Mouse (Mus musculus): ENCODE results near the gene Nsf. TPM values are rescaled to one million over a fixed set of nuclear protein-coding genes. Genes with fewer than 3 reads are reported as not detected.
A peak's percentile ranks its signal among the peaks of the same experiment; 100 is the strongest.
"Not testable (repeated sequence)": the region's sequence is repeated elsewhere in the genome, so short reads cannot be mapped to it uniquely, and the experiment has no call there.

The Nsf gene
- polyA plus RNA-seq, 1 experiment from 2014 or later, result 64.4 TPM

DNA sequence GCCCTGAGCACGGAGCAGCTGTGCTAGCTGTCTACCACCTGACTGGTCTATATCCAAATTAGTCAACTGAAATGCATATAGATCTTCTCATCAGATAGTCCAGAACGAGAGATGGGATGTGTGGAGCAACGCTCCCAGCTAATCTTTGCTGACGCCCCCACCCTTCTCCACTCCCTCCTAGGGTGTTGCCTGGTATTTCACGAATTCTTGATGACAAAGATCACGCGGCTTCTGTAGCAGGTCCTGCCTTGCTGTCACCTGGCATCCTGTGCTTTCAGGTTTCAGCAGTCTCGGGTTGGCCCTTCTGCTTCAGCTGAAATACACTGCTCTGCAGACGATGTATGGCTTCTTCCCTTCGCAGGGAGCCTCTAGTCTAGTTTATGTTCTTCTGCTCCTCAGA is 61.0 kb downstream of the Nsf start:
- Histone ChIP-seq H3K9me3 (replicated peaks; ENCODE audit: control insufficient read depth, low read length) (no peaks in the 10 kb centered on the region), H3K27ac (ENCODE audit: low read depth, low read length) (no peak overlapping the region), H3K4me3 (ENCODE audit: low read depth, low read length) (no peak overlapping the region), H3K4me1 (ENCODE audit: control insufficient read depth, insufficient read depth, low read length) (no peaks in the 10 kb centered on the region; the same call in 1 of the 2 replicates), H3K9ac (ENCODE audit: low read length) (no peak overlapping the region), H3K27me3 (replicated peaks; ENCODE audit: control insufficient read depth, insufficient read depth, low read length) (no peaks in the 10 kb centered on the region), H3K4me2 (ENCODE audit: low read length) (no peak overlapping the region), H3K36me3 (ENCODE audit: control insufficient read depth, insufficient read depth, low read length) (0 out of 2 replicates have a peak, but pooled peaks cover 6% of the 10 kb centered on the region)
- DNase-seq (ENCODE audit: low spot score) (no peak), ATAC-seq (no peak)
- WGBS, result 90% methylated on average over 10 of the region's 10 CpGs

DNA sequence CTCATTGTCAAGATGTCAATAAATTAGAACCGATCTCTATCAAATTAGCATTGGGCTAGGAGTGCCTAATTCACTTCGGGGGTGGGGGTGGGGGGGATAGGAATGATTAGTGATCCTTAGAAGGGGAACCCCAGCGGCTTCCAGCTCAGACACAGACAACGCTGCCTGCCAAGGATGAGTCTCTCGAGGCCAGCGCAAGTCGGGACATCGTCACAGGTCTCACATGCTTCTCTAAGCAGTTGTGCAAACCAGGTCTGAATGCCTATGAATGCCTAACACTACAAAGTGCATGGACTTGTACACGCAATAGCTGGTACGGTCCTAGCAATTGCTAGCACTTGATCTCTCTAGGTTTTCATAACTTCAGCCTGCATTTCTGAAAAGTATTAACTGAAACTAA is 62.1 kb downstream of the Nsf start:
- DNase-seq (ENCODE audit: low spot score), result no peak
- no peak for ATAC-seq
- Histone ChIP-seq H3K27me3 (replicated peaks; ENCODE audit: control insufficient read depth, insufficient read depth, low read length) (no peaks in the 10 kb centered on the region), H3K9me3 (replicated peaks; ENCODE audit: control insufficient read depth, low read length) (no peaks in the 10 kb centered on the region), H3K9ac (ENCODE audit: low read length) (no peak overlapping the region), H3K36me3 (ENCODE audit: control insufficient read depth, insufficient read depth, low read length) (0 out of 2 replicates have a peak, but pooled peaks cover 6% of the 10 kb centered on the region), H3K4me1 (ENCODE audit: control insufficient read depth, insufficient read depth, low read length) (no peaks in the 10 kb centered on the region; the same call in 1 of the 2 replicates), H3K4me2 (ENCODE audit: low read length) (no peak overlapping the region), H3K27ac (ENCODE audit: low read depth, low read length) (no peak overlapping the region), H3K4me3 (ENCODE audit: low read depth, low read length) (no peak overlapping the region)
- WGBS, result 78% methylated on average over 10 of the region's 10 CpGs

DNA sequence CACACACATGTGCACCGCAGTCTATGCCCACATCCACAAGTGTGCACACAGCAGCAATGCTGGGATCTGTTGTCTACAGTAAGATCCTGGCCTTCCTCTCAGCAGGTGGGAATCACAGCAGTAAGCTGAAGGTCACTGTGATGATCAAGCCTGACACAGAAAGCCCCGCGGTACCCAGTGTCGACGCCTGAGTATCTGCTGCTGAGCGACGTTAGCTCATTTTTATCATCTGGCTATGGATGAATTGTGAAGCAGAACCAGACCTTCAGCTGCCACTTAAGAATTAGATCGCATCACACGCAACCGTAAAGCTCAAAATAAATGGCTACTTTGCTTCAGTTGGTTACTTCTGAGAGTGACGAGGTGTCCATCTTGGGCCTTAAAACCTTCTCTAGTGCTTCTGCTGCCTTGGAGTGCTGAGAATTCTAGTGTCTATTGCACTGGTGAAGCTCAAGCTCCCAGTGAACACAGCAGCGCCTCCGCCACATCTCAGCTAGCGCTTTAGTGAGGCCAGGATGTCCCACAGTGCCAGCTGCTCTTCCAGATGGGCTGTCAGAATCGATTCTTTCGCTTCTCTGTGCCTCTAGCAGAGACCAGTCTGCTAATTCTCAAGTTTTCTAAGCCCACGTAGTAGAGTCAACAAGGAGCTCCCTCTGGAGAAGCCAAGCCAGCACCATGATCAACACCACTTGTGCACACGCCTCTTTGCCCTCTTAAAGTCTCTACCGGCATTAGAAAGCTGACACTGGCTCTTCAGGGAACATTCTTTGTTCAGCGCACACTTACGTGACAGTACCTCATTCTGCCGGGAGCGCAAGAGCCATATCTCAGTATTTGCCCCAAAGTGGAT is 63.3 kb downstream of the Nsf start:
- H3K27ac ChIP-seq (ENCODE audit: low read depth, low read length), result no peak overlapping the region
- ATAC-seq, result no peak

DNA sequence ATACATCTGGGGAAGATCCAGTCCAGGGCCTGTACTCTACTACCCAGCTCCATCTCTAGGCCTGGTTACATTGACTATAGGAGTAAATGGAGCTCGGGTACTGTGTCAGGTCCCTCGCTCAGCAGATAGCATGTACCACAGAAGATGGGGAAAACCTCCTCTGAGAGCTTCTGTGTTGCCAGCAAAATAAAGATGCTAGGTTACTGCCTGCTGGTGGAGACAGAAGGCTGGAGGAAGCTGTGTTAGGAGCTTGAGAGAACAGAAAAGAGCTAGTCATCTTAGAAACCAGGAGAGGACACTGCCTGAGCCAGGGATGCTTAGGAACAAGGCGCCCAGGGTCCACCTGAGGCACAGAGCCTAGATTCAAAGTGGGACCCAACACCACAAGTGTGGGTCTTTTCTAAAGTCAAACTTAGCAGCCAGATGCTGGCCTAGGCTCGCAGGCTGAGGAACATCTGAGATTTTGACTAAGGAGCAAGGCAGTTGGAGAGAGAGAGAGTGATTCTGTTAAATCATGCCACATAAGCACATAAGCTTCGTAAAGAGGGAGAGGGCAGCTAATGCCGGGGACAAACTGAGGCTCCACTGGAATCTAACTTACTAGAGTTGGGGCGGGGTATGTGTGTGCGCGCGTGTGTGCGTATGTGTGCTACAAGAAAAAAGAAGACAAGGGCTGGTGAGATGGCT is 66.0 kb downstream of the Nsf start:
- WGBS, result 96% methylated on average over 11 of the region's 11 CpGs
- no peak for DNase-seq (ENCODE audit: low spot score)
- no peak overlapping the region for H3K27ac ChIP-seq (ENCODE audit: low read depth, low read length)
- no peak overlapping the region for H3K4me3 ChIP-seq (ENCODE audit: low read depth, low read length)
- no peaks in the 10 kb centered on the region for H3K27me3 ChIP-seq (replicated peaks; ENCODE audit: control insufficient read depth, insufficient read depth, low read length)
- peaks cover 6% of the 10 kb centered on the region; the same call in 1 of the 2 replicates for H3K36me3 ChIP-seq (ENCODE audit: control insufficient read depth, insufficient read depth, low read length)
- H3K4me2 ChIP-seq (ENCODE audit: low read length), result no peak overlapping the region
- no peaks in the 10 kb centered on the region for H3K9me3 ChIP-seq (replicated peaks; ENCODE audit: control insufficient read depth, low read length)
- H3K9ac ChIP-seq (ENCODE audit: low read length), result no peak overlapping the region
- ATAC-seq, result no peak
- peaks cover 8% of the 10 kb centered on the region for H3K4me1 ChIP-seq (ENCODE audit: control insufficient read depth, insufficient read depth, low read length)

More for the DNA sequence above, 63.3 kb downstream of the Nsf start:
- Histone ChIP-seq H3K9ac (ENCODE audit: low read length) (no peak overlapping the region), H3K27me3 (replicated peaks; ENCODE audit: control insufficient read depth, insufficient read depth, low read length) (no peaks in the 10 kb centered on the region), H3K4me1 (ENCODE audit: control insufficient read depth, insufficient read depth, low read length) (no peaks in the 10 kb centered on the region; the same call in 1 of the 2 replicates), H3K36me3 (ENCODE audit: control insufficient read depth, insufficient read depth, low read length) (0 out of 2 replicates have a peak, but pooled peaks cover 6% of the 10 kb centered on the region), H3K4me3 (ENCODE audit: low read depth, low read length) (no peak overlapping the region), H3K4me2 (ENCODE audit: low read length) (no peak overlapping the region), H3K9me3 (replicated peaks; ENCODE audit: control insufficient read depth, low read length) (no peaks in the 10 kb centered on the region)
- peak; percentile 25 for DNase-seq (ENCODE audit: low spot score)
- WGBS, result 87% methylated on average over 23 of the region's 23 CpGs

DNA sequence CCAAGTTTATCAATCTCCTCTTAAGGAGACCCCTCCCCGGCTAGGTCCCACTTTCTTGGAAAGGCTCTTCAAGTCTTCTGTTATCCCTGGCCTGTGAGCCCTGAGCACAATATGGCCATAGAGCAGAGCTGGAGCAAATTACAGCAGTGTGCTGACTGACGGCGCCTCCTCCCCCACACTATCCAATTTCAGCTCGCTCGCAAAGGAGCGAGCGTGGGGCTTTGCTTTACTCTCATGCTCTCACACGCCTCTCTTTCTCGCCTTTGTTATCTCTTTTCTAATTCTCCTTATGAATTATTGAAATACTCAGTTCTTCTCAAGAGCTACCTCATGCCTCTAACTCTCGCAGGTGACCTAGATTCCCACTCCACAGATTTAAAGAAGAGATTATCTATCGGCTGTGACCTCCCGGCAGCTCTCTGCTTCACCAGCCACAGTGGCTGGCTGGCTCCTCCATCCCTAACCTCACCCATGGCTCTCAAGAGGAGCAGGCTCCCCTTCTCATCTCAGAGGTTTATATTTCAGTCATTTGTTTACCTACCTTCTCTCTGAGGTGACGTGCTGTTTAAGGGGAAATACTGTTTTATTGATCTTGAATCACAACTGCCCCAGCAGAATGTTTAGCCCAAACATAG is 69.0 kb downstream of the Nsf start:
- no peak overlapping the region; the same call in 1 of the 2 replicates for H3K9ac ChIP-seq (ENCODE audit: low read length)
- no peaks in the 10 kb centered on the region for H3K9me3 ChIP-seq (replicated peaks; ENCODE audit: control insufficient read depth, low read length)
- DNase-seq (ENCODE audit: low spot score), result peak; percentile 64
- ATAC-seq, result peak; percentile 76
- peaks cover 8% of the 10 kb centered on the region for H3K4me1 ChIP-seq (ENCODE audit: control insufficient read depth, insufficient read depth, low read length)
- H3K27ac ChIP-seq (ENCODE audit: low read depth, low read length), result 0 out of 2 replicates have a peak overlapping the region, but pooled peaks have one; percentile 6
- peaks cover 22% of the 10 kb centered on the region; the same call in 1 of the 2 replicates for H3K36me3 ChIP-seq (ENCODE audit: control insufficient read depth, insufficient read depth, low read length)
- H3K4me2 ChIP-seq (ENCODE audit: low read length), result peak overlapping the region; percentile 8; the same call in 1 of the 2 replicates
- no peak overlapping the region for H3K4me3 ChIP-seq (ENCODE audit: low read depth, low read length)
- WGBS, result 4% methylated on average over 13 of the region's 13 CpGs
- no peaks in the 10 kb centered on the region for H3K27me3 ChIP-seq (replicated peaks; ENCODE audit: control insufficient read depth, insufficient read depth, low read length)

DNA sequence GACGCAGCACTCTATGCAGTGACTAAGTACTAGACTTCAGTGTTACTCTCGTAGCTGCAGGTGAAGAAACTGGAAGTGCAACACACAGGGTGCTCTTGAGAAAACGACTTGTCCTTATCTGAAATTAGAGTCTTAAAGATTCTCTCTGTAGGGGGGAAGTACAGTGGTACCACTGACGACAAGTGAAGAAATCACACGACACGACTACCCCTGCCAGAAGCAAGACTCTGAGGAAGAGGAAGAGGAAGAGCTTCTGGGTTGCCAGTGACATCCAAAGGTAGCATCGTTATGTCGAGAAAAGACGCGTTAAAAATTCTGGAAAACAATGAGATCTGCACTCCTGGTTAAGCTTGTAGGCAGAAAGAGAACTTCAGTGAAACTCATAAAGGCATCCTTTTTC is 70.1 kb downstream of the Nsf start:
- H3K4me3 ChIP-seq (ENCODE audit: low read depth, low read length), result no peak overlapping the region
- no peaks in the 10 kb centered on the region for H3K27me3 ChIP-seq (replicated peaks; ENCODE audit: control insufficient read depth, insufficient read depth, low read length)
- H3K27ac ChIP-seq (ENCODE audit: low read depth, low read length), result no peak overlapping the region
- ATAC-seq (no peak), DNase-seq (ENCODE audit: low spot score) (no peak)
- no peak overlapping the region for H3K4me2 ChIP-seq (ENCODE audit: low read length)
- H3K9me3 ChIP-seq (replicated peaks; ENCODE audit: control insufficient read depth, low read length), result no peaks in the 10 kb centered on the region
- no peak overlapping the region for H3K9ac ChIP-seq (ENCODE audit: low read length)
- peaks cover 23% of the 10 kb centered on the region; the same call in 1 of the 2 replicates for H3K36me3 ChIP-seq (ENCODE audit: control insufficient read depth, insufficient read depth, low read length)
- H3K4me1 ChIP-seq (ENCODE audit: control insufficient read depth, insufficient read depth, low read length), result peaks cover 8% of the 10 kb centered on the region
- 87% methylated on average over 10 of the region's 10 CpGs for WGBS

DNA sequence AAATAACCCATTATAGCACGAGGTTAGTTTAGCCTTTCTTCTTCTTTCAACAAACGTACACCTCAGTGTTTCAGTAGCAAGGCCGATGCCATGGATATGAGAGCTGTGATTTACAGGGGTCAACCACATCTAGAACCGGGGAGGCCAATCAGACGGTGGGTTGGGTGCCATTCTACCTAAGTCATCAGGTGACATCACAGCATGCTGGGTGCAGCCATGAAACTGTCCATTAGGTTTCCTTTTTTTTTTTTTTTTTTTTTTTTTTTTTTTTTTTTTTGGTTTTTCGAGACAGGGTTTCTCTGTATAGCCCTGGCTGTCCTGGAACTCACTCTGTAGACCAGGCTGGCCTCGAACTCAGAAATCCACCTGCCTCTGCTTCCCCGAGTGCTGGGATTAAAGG is 74.4 kb downstream of the Nsf start:
- 91% methylated on average over 7 of the region's 8 CpGs for WGBS
- H3K27me3 ChIP-seq (replicated peaks; ENCODE audit: control insufficient read depth, insufficient read depth, low read length); H3K9me3 ChIP-seq (replicated peaks; ENCODE audit: control insufficient read depth, low read length); ATAC-seq; H3K4me3 ChIP-seq (ENCODE audit: low read depth, low read length); H3K9ac ChIP-seq (ENCODE audit: low read length); H3K27ac ChIP-seq (ENCODE audit: low read depth, low read length); H3K4me1 ChIP-seq (ENCODE audit: control insufficient read depth, insufficient read depth, low read length); DNase-seq (ENCODE audit: low spot score); H3K4me2 ChIP-seq (ENCODE audit: low read length): not testable (repeated sequence)
- peaks cover 23% of the 10 kb centered on the region; the same call in 1 of the 2 replicates for H3K36me3 ChIP-seq (ENCODE audit: control insufficient read depth, insufficient read depth, low read length)

DNA sequence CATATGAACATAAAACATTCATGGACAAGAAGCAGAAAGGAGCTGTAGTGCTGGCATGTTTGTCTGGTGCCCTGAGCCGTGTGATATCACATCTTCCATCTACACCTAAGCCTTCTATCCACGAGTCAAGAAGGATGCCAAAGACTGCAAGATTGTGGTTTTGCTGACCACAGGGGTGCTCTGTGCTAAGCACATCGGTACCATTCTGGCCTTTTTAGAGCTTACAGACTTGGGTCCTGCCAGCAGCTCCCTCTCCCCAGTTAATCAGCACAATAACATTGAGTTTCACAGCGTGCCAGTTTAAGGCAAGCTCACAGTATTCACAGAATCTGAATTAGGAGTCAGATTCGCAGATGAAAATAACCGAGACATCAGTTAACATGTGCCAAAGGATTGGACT is 75.4 kb downstream of the Nsf start:
- Histone ChIP-seq H3K36me3 (ENCODE audit: control insufficient read depth, insufficient read depth, low read length) (peaks cover 23% of the 10 kb centered on the region; the same call in 1 of the 2 replicates), H3K27ac (ENCODE audit: low read depth, low read length) (no peak overlapping the region), H3K9me3 (replicated peaks; ENCODE audit: control insufficient read depth, low read length) (no peaks in the 10 kb centered on the region), H3K4me1 (ENCODE audit: control insufficient read depth, insufficient read depth, low read length) (no peaks in the 10 kb centered on the region), H3K4me3 (ENCODE audit: low read depth, low read length) (no peak overlapping the region), H3K9ac (ENCODE audit: low read length) (no peak overlapping the region), H3K27me3 (replicated peaks; ENCODE audit: control insufficient read depth, insufficient read depth, low read length) (no peaks in the 10 kb centered on the region), H3K4me2 (ENCODE audit: low read length) (no peak overlapping the region)
- no peak for ATAC-seq
- 84% methylated on average over 6 of the region's 6 CpGs for WGBS
- DNase-seq (ENCODE audit: low spot score), result no peak

Data from forebrain, embryonic 14.5 days (tissue).